In genomic region chr10:41937176-41937575, GRCm38 (mm10) we compare ENCODE assay signal across 9 mouse cellular contexts.
A peak's percentile ranks its signal among the peaks of the same experiment; 100 is the strongest.
DNase-seq lines count a peak whose midpoint lies in the region; ATAC-seq and TF ChIP-seq lines count a peak whose summit lies in the region.
"Had no signal": no experiment of that assay in that cellular context is flagged by ENCODE, and none has a peak within 500 bp of the region (broad histone marks: within the 10 kb centered on the region; RNA-seq: fewer than 3 reads in every experiment).

No protein-coding gene starts in this region.

- H3K4me1 ChIP-seq in heart, adult 2 months (ENCODE audit: control insufficient read depth, insufficient read depth, low read length) = peaks cover 25% of the 10 kb centered on the region
- peaks cover 28% of the 10 kb centered on the region for H3K4me1 ChIP-seq in embryonic facial prominence, embryonic 15.5 days

- H3K79me2 ChIP-seq in heart, adult 2 months (replicated peaks; ENCODE audit: control insufficient read depth, insufficient read depth, low read length) = no peaks in the 10 kb centered on the region

- no peaks in the 10 kb centered on the region for H3K9me3 ChIP-seq in embryonic facial prominence, embryonic 15.5 days (replicated peaks)

- peak; percentile 66; the same call in 1 of the 2 replicates for TF ChIP-seq EP300 in heart, adult 2 months (IDR thresholded peaks at IDR 0.05; ENCODE audit: insufficient read depth, low read depth, low read length)

- H3K4me2 ChIP-seq in embryonic facial prominence, embryonic 15.5 days (replicated peaks) = no peak overlapping the region

- intact Hi-C loops in heart, adult 2 months (cut with DNase I) = loop anchor here (5.0 kb wide), 1 partner anchor 40 kb away; no protein-coding TSS in a partner anchor
- intact Hi-C loops in heart, postnatal 25 days (cut with DNase I) = no loop called here

- H3K27me3 ChIP-seq in heart, adult 2 months (ENCODE audit: control insufficient read depth, insufficient read depth, low read length) = no peaks in the 10 kb centered on the region
- no peaks in the 10 kb centered on the region for H3K27me3 ChIP-seq in embryonic facial prominence, embryonic 15.5 days

- ATAC-seq in embryonic facial prominence, embryonic 15.5 days (ENCODE audit: insufficient number of reproducible peaks, low FRiP score, low TSS enrichment, low read depth) = no peak

- WGBS in heart, adult 2 months = 25% methylated on average over 4 of the region's 4 CpGs
- 50% methylated on average over 4 of the region's 4 CpGs for WGBS in embryonic facial prominence, embryonic 15.5 days

- no peak overlapping the region for H3K9ac ChIP-seq in heart, adult 2 months (ENCODE audit: low read depth, low read length)
- no peak overlapping the region for H3K9ac ChIP-seq in embryonic facial prominence, embryonic 15.5 days

- no peak for TF ChIP-seq CTCF in heart, adult 2 months (IDR thresholded peaks at IDR 0.05)

- H3K4me3 ChIP-seq in heart, adult 2 months = no peak overlapping the region
- no peak overlapping the region for H3K4me3 ChIP-seq in embryonic facial prominence, embryonic 15.5 days (replicated peaks)

- no peak for TF ChIP-seq POLR2A in heart, adult 2 months (IDR thresholded peaks at IDR 0.05; ENCODE audit: insufficient read depth, low read depth, low read length)

- peaks cover 8% of the 10 kb centered on the region for H3K36me3 ChIP-seq in heart, adult 2 months (ENCODE audit: control insufficient read depth, insufficient read depth, low read length)
- no peaks in the 10 kb centered on the region for H3K36me3 ChIP-seq in embryonic facial prominence, embryonic 15.5 days

- H3K27ac ChIP-seq in heart, adult 2 months = peak overlapping the region; percentile 98
- H3K27ac ChIP-seq in embryonic facial prominence, embryonic 15.5 days (replicated peaks) = 0 out of 2 replicates have a peak overlapping the region, but pooled peaks have one; percentile 22

- DNase-seq in heart, adult 2 months = no peak
- DNase-seq in heart, postnatal 25 days (ENCODE audit: low spot score) = no peak
- peak; percentile 59 to 68 for DNase-seq in B cell, adult 2 months
- peak; percentile 35 for DNase-seq in lung, postnatal 36 days
- DNase-seq in right cerebral cortex, postnatal 36 days (ENCODE audit: low spot score in 2 of 2) = no peak
- DNase-seq in gastrocnemius, adult 18-20 months (ENCODE audit: low spot score) = no peak
- DNase-seq in cerebellum, adult 9-11 months = no peak
- DNase-seq: layer of hippocampus, adult 9-11 months had no signal

Comparison
In these comparisons a context has a peak if more than half of its experiments do, and no peak if none do; other contexts are left out.
1. DNase-seq: peak in B cell, adult 2 months (2 of 2) and lung, postnatal 36 days (single experiment); none in heart, adult 2 months (0 of 2), heart, postnatal 25 days (single experiment), right cerebral cortex, postnatal 36 days (0 of 2), gastrocnemius, adult 18-20 months (single experiment) and cerebellum, adult 9-11 months (single experiment).